Mouse (Mus musculus) testis, adult 2 months (tissue): ENCODE data around the gene Klf12.

Experiments
- CTCF ChIP-seq: fragments of 200-500 bp; IDR thresholded peaks from 2 replicates; pipeline ENCODE4 v1.5.1; 2012; ENCODE audit warnings: low read depth, mild to moderate bottlenecking, inconsistent platforms, low read length, moderate library complexity; ENCODE audit not compliant: control insufficient read depth, insufficient read depth, insufficient replicate concordance
- POLR2A ChIP-seq: fragments of 200-500 bp; IDR thresholded peaks from 2 replicates; pipeline ENCODE4 v1.6.1; 2012; ENCODE audit warnings: low read depth, mild to moderate bottlenecking, inconsistent platforms, low read length, moderate library complexity; ENCODE audit not compliant: control insufficient read depth

DNA sequence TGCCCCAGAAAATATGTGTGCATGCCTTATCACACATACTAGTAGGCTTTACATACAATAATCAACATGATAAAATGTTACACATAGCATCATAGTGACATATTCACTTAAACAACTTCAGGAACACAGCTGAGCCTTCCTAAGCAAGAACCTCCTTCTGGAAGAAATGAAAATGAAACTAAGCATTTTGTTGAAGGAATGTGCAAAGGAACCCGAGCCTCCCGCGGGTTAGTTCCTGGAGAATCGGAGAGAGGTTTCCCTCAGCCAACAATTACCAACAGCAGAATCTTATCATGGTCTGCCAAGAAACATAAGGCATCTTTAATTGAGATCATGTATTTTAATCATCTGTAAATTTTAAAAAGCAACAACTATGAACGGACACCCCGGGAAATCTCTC lies 257.8 kb downstream of the Klf12 start:
- no peak for TF ChIP-seq CTCF
- no peak for TF ChIP-seq POLR2A
